Mouse (Mus musculus) c-Kit-positive CD71-positive TER-119-positive erythroid progenitor cells, embryonic 14.5 days (primary cell): ENCODE results near the gene Gnaq.
A peak's percentile ranks its signal among the peaks of the same experiment; 100 is the strongest.

Experiments used
- DNase-seq: peaks from one replicate; pipeline ENCODE4 v3.0.0-alpha.2; 2013; ENCODE audit warnings: low spot score

Gene Gnaq

DNA sequence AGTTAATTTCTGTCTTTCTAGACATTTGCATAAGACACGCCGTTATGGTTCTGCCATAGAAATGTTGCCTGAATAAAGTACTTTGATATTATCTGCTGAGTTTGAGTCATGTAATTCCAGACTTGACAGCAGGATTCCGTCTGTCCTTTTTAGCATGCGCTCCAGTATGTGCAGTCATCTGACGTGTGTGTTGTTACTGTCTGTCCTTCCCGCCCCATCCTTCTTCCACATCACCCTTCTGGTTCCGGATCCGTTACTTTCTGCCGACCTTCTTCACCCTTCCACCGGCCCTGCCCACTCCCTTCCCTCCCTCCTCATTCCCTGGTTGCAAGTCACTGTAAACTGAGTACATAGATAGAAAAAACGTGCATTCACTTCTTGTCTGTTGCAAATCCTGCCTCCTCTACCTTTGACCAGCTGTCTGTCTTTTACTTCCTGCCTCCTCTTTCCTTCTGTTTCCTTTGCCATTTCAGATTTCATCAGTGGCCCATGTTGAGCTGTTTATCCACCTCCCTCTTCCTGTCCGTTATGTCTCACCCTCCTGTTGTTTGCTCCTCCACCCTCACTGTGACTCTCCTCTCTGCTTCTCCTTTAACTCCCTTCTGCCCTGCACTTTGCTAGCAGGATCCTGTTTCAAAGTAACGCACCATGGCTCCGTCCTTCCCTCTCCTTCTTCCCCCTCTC, 185.6 kb downstream of the Gnaq start:
- no peak for DNase-seq

GRCm38 (mm10) chr19:16319986-16320385, 187.4 kb downstream of the Gnaq start:
- no peak for DNase-seq

- no peak for DNase-seq
Observed at GRCm38 (mm10) chr19:16322986-16323385, 190.4 kb downstream of the Gnaq start.

DNA sequence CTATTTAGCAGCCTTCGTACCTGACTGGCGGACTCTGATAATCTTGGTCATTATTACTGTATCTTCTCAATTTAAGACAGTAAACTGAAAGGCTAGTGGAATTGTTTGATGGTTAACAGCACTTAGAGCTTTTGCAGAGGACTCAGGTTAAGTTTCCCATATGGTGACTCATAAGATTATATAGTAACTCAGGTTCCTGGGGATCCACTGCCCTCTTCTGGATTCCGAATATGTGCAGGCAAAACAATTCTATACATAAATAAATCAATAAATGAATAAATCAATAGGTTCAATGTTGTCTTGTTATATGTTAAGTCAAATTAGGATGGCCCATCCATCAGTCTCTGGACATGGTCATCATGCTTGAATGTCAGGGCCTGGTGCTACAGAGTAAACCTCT, 191.6 kb downstream of the Gnaq start:
- DNase-seq, result no peak

- DNase-seq, result no peak
Observed at GRCm38 (mm10) chr19:16325911-16326310, 193.3 kb downstream of the Gnaq start.

GRCm38 (mm10) chr19:16327401-16328073, 194.9 kb downstream of the Gnaq start:
- no peak for DNase-seq

DNA sequence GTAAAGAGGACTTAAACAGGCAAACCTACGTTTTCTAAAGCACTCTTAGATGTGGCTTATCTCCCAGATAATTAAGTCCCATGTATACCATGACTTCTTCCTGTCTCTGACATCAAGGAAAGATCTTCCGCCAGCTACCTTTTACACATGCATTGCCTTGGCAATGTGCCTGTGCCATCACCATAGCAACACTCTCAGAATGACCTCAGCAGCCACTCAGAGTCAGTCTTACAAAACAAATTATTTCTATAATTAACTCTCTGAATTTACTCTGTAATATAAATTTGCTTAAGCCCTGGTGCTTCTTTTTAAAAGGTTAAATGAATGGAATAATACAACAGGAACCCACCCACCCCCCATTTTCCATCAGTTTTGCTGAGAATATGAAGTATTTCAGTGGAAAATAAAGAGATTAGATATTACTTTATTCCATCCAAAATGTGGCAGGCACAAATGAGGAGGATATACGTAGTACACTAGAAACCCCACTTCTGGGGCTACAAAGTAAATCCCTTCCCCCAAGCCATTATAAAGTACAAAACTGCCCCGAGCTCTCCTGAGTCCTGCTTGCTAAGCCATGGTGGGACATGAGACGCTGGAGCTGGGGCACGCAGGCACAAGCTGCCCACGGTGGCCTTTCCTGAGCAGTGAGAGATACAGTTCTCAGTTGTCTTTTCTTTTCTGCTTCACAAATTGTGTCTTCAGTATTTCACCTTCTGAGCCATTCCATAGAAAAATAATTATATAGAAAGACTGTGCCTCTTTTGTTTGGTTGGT, 195.6 kb downstream of the Gnaq start:
- no peak for DNase-seq

- no peak for DNase-seq
Observed at GRCm38 (mm10) chr19:16329056-16329455, 196.4 kb downstream of the Gnaq start.

- no peak for DNase-seq
Observed at GRCm38 (mm10) chr19:16329648-16330047, 197.0 kb downstream of the Gnaq start.

DNA sequence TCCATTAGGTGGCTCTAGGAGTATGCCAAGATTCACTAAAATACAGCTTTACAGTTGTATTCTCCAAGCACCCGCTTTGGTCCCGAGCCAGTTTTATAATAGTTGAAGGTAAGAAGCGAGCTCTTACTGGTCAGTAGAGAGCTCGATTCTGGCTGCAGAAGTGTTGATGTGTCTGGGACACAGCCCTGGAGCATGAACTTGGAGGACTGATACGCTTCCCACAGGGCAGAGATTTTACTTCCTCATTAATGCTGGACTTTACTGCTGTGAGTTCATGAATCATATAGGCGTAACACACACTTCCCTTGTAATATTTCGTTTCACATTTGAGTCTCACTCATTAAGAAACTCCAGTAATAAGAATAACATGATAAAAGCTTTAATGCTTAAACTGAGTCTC, 197.5 kb downstream of the Gnaq start:
- no peak for DNase-seq

GRCm38 (mm10) chr19:16331047-16331446, 198.4 kb downstream of the Gnaq start:
- DNase-seq, result no peak

GRCm38 (mm10) chr19:16337866-16338530, 205.4 kb downstream of the Gnaq start:
- no peak for DNase-seq

DNA sequence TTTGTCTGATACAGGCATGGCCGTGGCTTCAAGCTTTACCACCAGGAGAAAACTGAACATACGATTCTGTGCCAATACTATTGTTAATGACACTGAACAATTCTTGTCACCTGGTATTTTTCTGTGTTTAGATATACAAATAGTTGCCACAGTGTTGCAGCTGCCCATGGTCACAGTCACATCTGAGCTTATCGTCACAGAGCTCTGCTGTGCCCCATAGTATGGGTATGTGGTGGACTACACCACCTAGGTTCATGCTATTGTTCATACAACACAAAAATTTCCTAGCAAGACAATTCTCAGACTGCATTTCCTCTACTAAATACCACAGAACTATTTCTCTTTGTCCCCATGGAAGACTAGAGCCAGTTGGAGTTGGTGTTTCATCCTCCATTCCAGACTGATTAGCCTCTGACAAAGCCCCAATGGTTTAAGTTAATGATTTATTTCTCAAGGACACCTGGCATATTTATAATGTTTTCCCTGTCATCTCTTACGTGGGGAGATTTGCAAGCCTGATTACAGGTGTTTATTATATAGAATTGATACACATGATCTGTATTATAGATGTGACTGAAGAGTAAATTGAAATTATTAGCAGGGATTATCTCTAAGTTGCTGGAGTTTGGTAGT, 207.4 kb downstream of the Gnaq start:
- no peak for DNase-seq

- DNase-seq, result no peak
Observed at GRCm38 (mm10) chr19:16342702-16343101, 210.1 kb downstream of the Gnaq start.

GRCm38 (mm10) chr19:16345516-16345915, 212.9 kb downstream of the Gnaq start:
- DNase-seq, result no peak

GRCm38 (mm10) chr19:16347037-16347436, 214.4 kb downstream of the Gnaq start:
- DNase-seq, result no peak

DNA sequence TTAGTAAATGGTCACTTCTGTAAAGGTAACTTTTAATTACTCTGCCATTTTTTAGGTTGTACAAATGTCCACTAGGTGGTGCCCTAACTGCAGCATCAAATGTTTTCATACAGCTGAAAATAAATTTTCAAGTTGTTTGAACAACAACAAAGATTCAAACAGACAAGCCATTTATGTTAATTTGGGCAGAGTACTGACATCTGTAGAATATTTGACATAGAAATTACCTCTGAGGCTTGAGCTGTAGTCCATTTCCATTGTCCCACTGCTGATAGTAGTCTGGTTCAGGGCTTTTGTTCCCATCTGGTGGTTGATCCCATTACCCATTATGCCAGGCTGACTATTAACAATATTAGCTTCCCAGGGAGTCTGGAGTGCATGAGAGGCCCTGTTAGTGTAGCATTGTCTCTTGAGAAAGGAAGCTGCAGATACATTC, 221.1 kb downstream of the Gnaq start:
- DNase-seq, result peak; percentile 38

GRCm38 (mm10) chr19:16358148-16358547, 225.5 kb downstream of the Gnaq start:
- no peak for DNase-seq

DNA sequence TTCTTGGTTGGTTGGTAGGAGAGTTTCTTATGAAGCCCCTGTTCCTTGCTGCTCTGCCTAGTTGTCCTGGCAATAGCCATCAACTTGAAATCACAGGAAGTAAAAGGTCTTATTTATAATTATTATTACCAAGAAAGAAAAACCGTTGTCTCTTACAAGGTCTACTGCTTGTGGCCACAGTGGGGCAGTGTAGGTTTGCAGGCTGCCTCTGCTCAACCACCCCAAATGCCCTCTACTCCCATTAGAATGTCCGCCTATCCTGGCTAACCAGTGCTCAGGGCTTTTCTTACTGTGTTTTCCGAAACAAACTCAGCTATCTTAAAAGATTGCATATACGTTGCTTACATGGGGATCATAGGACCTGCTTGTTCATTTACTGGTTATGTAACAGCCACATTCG, 226.3 kb downstream of the Gnaq start:
- no peak for DNase-seq

- DNase-seq, result no peak
Observed at GRCm38 (mm10) chr19:16366465-16367063, 233.9 kb downstream of the Gnaq start.

DNA sequence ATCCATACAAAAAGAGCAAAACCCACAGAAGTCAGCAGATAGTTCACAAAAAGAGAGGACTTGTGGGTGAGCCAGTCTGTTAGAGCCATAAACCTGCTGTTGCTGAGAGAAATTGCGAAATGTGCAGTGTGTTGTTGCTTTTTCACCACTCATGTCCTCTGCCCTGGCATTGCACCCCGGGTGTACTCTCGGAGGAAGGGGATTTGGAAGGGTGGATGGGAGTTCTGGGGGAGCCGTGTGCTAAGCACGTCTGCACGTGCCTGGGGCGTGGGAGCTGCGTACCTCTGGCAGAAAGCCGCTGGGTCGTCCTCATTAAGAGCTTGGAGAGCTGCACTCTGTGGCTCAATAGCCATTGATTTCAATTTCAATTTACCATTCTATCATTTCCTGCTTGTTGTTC, 234.6 kb downstream of the Gnaq start:
- DNase-seq, result no peak

- no peak for DNase-seq
Observed at GRCm38 (mm10) chr19:16371680-16372079, 239.0 kb downstream of the Gnaq start.
